Mouse (Mus musculus): ENCODE data around the gene Ddx21. TPM values are rescaled to one million over a fixed set of nuclear protein-coding genes. Genes with fewer than 3 reads are reported as not detected.

Gene Ddx21
- 20.0 and 20.6 TPM in 2 replicates for polyA plus RNA-seq (2015; fragmentation: Nextera tagmentation; extraction: Ambion mirVana)

GRCm38 (mm10) chr10:62602177-62603040, at the start of gene Ddx21:
Gene Ddx21 (minus strand): TSS chr10:62602281.

GRCm38 (mm10) chr10:62650881-62651810, 49.1 kb upstream of the Ddx21 start, which contains the start of gene Ddx50:
Gene Ddx50 (minus strand): TSS chr10:62651218.

GRCm38 (mm10) chr10:62578338-62579100, 23.6 kb downstream of the Ddx21 start, which contains the start of gene Kif1bp:
Gene Kif1bp (minus strand): TSS chr10:62578457.

Other genes with a start within 250 kb of the Ddx21 start
- gene Hk1, start 222.4 kb downstream of the Ddx21 start, polyA plus RNA-seq (2015; fragmentation: Nextera tagmentation; extraction: Ambion mirVana) = 74.6 and 83.2 TPM in 2 replicates
- gene Hkdc1, start 179.8 kb downstream of the Ddx21 start, polyA plus RNA-seq (2015; fragmentation: Nextera tagmentation; extraction: Ambion mirVana) = not detected in 2 replicates
- 0.25 and 0.26 TPM in 2 replicates for gene 4930507D05Rik, start 152.8 kb downstream of the Ddx21 start, polyA plus RNA-seq (2015; fragmentation: Nextera tagmentation; extraction: Ambion mirVana)
- gene Supv3l1, start 152.5 kb downstream of the Ddx21 start, polyA plus RNA-seq (2015; fragmentation: Nextera tagmentation; extraction: Ambion mirVana) = 14.1 and 14.2 TPM in 2 replicates
- 39.8 and 47.1 TPM in 2 replicates for gene Vps26a, start 115.5 kb downstream of the Ddx21 start, polyA plus RNA-seq (2015; fragmentation: Nextera tagmentation; extraction: Ambion mirVana)
- 247 and 302 TPM in 2 replicates for gene Srgn, start 74.8 kb downstream of the Ddx21 start, polyA plus RNA-seq (2015; fragmentation: Nextera tagmentation; extraction: Ambion mirVana)
- 13.6 and 14.9 TPM in 2 replicates for gene Kif1bp, start 23.8 kb downstream of the Ddx21 start, polyA plus RNA-seq (2015; fragmentation: Nextera tagmentation; extraction: Ambion mirVana)
- 53.7 and 54.9 TPM in 2 replicates for gene Ddx50, start 48.9 kb upstream of the Ddx21 start, polyA plus RNA-seq (2015; fragmentation: Nextera tagmentation; extraction: Ambion mirVana)
- gene Stox1, start 123.8 kb upstream of the Ddx21 start, polyA plus RNA-seq (2015; fragmentation: Nextera tagmentation; extraction: Ambion mirVana) = 1.2 and 1.3 TPM in 2 replicates
- 60.3 and 62.3 TPM in 2 replicates for gene Ccar1, start 190.0 kb upstream of the Ddx21 start, polyA plus RNA-seq (2015; fragmentation: Nextera tagmentation; extraction: Ambion mirVana)

Data from spleen, postnatal 0 days (tissue).